Mouse (Mus musculus) urinary bladder, postnatal 10 days (tissue): Measurements from ENCODE around the gene S100a16.

ENCODE experiments used
- DNase-seq: peaks from one replicate; pipeline ENCODE4 v3.0.0; 2022; ENCODE audit warnings: low spot score

The S100a16 gene

DNA sequence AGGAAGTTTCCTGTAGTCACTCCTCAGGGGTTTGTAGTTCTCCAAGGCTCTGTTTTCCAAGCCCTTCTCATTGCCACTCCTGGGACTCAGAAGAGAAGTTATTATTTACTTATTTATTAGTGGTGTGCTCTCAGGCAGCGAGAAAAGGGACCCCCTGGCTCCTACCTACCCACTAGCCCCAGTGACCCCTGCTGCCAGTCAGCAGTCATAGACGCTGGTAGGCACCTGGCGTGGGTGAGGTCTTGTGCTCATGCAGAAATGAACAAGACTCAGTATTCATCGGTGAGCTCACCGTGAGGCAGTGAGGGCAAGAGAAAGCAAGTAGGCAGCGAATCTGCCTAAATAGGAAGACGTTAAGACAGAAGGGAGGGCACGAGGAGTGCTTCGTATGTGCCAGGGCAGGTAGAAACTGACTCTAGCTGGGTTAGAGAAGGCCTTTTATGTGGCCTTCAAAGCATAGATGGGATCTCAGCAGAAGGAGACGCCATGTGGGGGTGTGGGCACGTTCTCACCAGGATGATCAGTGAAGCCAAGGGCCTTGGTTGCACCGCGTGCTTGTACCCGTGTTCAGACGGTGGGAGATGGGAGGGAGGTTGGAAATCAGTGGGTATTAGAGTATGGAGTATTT is 49.1 kb downstream of the S100a16 start:
- DNase-seq: no peak

DNA sequence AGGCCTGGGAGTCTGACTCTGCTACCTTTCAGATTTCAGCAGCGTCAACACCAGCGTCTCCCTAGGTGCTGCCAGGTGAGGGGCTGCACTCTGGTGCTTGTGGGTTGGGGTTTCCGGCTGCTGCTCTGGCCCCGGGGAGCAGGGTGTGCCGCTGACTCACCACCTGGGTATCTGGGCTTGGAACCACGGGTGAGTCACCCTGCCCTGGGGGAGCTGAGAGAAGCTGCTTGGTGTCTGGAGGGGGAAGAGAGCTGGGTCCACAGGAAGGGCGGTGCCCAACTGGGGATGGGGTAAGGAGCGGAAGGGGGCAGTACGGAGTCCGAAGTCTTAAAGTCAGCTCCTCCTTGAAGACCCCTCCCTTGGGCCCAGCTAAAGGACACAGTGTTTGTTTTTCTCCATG is 49.9 kb downstream of the S100a16 start:
- peak; percentile 61 for DNase-seq

DNA sequence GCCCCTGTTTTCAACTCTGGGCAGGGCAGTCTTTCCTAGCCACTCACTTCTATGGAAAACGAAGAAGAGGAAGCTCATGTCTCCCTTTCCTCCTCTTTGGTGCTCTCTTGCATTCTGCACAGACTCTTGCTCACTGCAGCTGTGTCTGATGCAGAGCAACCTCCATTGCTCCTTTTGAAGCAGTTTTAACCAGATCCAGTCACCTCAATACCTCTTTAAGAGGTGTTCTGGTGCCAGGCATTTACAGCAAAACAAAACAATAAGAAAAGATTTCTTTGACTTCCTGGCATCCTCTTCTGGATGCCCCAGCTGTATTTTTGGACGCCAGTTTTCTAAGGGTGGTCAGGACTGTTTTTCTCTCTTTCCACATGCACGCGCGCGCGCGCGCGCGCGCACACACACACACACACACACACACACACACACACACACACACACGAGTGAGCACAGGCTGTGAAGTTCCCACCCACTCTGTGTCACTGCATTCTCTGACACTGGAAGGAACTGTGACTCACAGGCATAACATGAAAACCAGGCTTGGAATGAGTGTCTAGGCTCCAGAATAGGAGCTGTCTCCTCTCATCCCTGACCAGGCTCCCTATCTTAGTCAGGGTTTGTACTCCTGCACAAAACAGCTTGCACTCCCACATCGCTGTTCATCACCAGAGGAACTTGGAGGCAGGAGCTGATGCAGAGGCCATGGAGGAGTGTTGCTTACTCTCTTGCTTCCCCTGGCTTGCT is 50.5 kb downstream of the S100a16 start:
- DNase-seq: no peak

- DNase-seq: no peak
Observed at GRCm38 (mm10) chr3:90589390-90589789, 52.3 kb downstream of the S100a16 start.

- DNase-seq: no peak
Observed at GRCm38 (mm10) chr3:90589947-90590346, 52.9 kb downstream of the S100a16 start, which contains the start of gene S100a2. S100a2 (plus strand) TSS chr3:90590247.
